Mouse (Mus musculus) neutrophil, adult 5-6 weeks (primary cell): Measurements from ENCODE around the gene Pctp. TPM values are rescaled to one million over a fixed set of nuclear protein-coding genes. Genes with fewer than 3 reads are reported as not detected.

Source experiments
- ATAC-seq: fragments of 151-379, 151-347 bp; 2 replicates; pipeline ENCODE4 v1.8.0; 2017; ENCODE audit warnings: mild to moderate bottlenecking, moderate TSS enrichment; ENCODE audit not compliant: insufficient number of reproducible peaks, poor library complexity, low FRiP score, severe bottlenecking; ENCODE audit errors: extremely low read depth
- total RNA-seq: library from RNA; stranded (forward); fragments of 200-1000 nt; gene quantifications from 2 replicates; pipeline ENCODE4 v1.2.3, GENCODE M21; 2017

Gene Pctp
- 13.0 and 15.1 TPM in 2 replicates for total RNA-seq

DNA sequence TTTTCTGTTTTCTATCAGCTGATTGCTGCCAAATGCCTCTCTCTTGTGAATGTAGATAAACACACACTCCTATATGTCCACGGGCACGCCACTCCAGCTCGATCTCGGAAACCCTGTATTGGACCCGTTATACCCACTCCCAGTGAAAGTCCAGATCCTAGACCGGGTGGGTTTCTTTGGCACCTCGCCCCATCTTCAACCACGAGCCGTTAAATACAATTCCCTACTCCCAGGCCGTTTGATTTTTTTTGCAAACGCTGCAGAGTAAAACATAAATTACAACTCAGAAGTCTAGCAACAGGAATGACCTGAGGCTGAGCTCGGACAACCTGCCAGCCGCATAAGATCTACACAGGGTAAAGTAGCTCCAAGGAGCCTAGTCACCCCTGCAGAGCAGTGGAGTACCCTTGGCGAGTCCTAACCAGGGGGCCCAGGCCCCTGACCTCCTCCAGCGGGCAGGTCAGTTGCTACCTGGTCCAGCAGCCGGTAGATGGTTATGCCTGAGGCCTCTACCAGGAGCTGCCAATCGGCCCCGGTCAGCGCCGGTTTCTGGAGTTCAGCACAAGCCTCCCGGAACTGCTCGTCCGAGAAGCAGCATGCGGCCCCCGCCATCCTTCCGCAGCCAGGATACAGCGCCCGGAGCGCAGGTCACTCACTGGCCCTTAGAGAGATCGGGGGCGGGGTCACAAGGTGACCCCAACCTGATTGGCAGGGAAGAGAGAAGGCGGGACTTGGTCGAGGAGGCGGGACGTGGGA lies at the start of gene Pctp:
Gene Pctp, minus strand, starts transcription at position 664 of the 756 bp plus-strand sequence.
- peak; percentile 97 for ATAC-seq

DNA sequence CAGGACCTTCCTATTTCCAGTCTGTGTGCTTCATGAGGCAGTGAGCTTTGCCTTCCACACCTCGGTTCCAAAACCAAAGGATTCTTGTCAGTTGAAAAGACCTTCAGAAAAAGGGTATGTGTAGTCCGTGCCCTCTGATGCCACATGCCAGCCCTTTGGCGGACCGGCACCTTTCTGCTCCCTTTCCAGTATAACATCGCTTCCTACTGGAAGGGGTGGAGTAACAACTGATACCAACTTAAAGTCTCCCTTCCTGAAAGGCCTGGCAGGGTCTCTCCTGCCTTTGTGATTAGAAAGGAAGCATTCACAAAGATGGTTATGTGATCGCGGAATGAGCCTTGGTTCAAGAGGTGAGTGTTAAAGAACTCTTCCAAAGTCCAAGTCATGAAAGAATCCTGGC lies 47.3 kb upstream of the Pctp start:
- ATAC-seq, result no peak

DNA sequence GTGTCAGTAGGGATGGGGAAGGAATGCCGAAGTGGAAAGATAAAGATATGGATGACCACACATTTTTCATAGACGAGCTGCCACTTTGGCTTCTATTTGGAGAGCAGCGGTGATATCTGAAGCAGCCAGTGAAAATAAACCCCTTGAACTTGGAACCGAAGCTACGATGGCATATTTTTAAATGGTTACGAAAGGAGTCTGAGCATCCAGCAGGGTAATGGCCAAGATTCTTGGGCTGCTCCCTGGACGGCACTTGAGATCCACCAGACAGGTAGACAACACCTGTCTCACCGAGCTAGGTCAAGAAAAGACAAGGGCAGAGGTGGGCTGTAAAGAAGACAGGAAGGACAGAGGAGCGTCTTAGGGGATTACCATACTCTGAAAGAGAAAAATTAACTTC lies 44.6 kb upstream of the Pctp start:
- ATAC-seq, result no peak

DNA sequence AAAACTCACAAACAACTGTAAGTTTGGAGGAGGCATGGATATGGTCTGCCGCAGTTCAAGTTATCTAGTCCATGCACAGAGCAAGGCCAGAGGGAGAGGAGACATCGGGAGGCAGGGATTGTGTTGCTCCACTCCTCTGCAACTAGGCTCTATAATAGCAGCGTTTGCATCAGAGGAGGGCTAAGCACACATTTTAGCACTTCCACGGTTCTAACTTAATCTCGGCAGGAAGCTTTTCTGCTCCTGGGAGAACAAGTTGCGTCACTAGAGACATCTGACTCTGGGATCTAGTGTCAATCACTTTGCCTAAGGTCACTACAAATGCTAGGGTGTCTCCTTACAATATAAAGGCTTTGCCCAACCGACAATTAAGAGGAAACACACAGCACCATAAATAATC lies 43.5 kb upstream of the Pctp start:
- ATAC-seq, result no peak

DNA sequence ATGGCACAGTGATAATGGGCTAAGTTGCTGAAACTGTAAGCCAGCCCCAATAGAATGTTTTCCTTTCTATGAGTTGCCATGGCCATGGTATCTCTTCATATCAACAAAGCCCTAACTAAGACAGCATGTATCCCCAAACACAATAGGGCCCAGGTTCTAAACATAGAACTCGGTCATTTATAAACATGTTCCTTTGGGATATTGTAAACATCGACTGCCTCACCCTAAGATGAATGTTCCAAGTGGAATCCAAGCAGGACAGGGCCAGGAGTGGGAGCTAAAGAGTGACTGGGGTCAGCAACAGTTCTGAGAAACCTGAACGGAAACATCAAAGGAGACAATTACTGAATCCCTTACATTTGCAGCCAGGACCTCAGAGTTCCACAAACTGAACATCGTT lies 41.8 kb upstream of the Pctp start:
- ATAC-seq, result no peak

DNA sequence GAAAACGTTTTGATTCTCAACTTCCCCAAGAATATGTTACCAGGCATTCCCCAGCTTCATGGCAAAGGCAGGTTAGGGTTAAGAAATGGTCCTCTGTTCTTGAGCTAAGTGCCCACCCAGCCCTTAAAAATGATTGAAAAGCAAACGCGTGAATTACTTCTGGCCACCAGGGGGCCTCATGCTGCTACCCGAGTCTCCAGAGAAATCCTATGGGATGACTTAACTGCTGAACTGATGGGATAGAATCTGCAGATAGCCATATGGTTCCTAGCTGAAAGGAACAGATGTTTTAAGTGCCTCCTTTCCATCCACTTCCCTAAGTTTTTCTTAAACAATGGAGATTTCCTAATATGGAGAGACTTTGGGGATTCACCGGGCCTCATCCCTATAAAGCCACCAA lies 35.3 kb upstream of the Pctp start:
- ATAC-seq, result no peak

DNA sequence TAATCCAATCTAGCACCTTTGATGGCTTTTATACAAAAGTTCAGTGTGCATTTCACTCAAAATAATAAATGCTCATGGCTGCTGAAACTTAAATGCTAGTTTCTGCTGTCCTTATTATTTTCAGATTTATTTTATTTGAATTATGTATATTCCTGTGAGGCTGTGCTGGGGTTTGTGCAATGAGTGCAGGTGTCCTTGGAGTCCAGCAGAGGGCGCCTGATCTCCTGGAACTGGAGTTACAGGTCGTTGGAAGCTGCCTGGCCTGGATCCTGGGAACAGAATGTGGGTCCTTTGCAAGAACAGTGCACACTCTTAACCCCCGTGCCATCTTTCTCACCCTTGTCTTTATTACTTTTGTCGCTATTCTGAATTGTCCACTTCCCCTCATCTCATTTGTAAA lies 33.7 kb upstream of the Pctp start:
- peak; percentile 58; the same call in 1 of the 2 replicates for ATAC-seq

DNA sequence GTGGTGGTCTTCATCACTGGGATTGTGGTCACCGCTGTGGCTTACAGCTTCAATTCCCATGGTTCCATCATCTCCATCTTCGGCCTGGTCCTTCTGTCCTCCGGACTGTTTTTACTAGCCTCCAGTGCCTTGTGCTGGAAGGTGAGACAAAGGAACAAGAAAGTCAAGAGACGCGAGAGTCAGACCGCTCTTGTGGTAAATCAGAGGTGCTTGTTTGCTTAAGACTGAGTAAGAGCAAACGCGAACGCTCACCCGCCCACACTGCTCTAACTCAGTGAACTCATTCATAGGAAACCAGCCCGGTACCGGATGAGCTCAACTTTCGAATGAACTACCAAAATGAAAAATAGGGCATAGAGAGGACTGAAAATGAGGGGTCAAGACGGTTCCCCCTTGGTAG lies 32.8 kb upstream of the Pctp start:
- ATAC-seq, result no peak

DNA sequence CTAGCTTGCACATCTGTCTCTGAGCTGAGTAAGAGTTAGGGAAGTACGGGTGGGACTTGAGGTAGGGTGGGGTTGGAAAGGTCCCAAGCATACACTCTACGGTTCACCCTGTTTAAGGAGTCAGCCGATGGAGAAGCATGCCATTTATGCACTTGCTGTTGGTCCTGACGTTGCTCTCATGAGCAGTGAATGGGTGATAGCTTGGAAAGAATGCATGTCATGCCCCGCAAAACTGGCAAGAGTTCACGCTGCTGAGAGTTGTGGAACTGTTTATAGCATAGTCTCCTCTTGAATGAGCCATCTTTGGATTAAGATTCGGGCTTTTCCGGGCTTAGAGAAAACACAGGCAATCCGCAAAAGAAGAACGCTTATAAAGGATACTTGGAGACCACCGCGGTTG lies 32.0 kb upstream of the Pctp start:
- ATAC-seq, result no peak

DNA sequence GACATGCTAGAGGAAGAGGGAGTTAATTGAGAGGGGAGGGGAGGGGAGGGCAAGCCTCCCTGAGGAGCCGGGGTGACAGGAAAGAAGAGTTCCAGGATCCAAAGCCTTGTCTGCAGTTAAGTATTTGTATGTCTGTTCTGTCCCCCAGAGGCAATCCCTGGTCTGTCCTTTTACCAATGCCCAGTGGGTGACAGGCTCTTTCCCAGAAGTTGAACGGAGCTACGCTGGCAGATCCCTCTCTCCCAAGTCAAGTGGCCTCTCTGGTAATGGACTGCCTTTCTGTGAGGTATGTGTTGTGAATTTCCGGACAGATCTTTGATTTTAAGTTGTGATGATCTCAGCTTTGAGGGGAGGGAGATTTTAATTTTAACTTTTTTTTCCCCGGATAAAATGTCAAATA lies 30.7 kb upstream of the Pctp start:
- no peak for ATAC-seq

DNA sequence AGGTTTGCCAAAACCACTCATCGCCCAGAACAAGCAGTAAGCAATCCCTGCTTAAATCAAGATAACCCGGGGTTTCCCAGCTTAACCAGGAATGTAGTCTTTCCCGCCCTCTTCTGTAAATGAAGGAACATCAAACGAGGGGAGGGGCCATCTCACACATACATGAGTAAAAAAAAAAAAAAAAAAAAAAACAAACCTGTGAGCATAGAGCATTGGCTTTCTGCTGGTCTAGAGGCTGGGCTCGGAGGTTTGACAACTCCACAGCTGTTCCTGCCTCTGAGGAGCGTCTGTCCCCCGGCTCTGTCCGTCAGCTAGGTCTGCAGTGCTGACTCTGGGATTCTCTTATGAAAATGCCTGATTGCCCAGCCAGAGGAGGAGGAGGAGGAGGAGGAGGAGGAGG lies 30.1 kb upstream of the Pctp start:
- ATAC-seq, result no peak

DNA sequence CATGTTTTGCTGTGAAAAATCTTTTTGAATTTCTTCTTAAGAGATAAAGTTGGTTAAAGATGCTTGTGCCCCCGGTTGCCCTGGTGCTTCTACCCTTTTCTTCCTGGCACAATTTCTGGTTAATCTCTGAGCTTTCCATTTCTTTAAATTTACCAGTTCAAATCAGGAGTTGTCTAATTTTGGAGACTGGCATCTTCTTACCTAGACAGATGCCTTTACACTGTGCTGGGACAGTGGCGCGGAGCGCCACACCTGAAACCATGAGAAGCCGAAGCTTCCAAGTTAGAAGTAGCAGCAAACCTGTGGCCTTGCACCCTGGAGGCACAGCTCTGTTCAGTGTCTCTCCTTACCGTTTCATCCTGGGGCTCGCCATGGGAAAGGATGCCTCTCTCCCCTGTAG lies 28.4 kb upstream of the Pctp start:
- ATAC-seq, result no peak

DNA sequence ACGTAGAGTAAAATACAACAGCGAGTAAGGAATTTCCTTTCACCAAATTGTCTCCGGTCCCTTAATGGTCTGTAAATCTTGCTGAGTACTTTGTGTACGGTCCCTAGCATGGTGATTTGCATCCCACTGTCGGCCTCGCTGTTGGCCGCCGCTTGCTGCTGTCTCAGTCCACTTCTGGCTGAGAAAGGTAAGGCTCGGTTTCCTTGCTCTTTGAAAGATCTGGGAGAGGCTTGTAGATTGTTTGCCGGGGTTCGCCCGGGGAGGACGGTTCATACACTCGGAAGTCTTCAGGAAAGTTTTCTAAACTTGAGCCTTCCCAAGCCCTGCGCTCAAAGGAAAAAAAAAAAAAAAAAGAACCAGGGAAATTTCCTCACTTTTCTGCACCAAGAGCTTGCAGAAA lies 27.9 kb upstream of the Pctp start:
- ATAC-seq, result peak; percentile 40; the same call in 1 of the 2 replicates

DNA sequence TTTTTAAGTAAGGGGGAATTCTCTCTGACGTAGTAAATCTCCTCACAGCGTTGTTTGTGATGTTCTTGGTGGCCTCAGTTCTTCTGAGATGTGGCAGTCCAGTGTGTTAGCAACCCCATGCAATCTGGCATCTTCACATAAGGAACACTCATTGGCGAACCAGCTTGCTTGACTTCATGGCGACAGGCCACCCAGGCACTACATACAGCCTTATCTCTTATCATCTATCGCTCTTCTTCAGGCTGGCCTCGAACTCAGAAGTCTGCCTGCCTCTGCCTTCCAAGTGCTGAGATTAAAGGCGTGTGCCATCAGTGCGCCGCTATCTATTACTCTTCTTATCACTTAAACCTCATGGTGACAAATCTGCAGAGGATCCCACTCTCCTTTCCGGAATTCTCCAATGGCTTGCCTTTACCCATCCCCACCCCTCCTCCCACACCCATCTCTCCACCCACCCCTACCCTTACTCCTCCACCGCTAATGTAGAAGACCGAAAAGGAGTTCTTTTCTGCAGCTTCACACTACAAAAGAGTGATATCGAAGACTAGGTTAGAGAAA lies 27.2 kb upstream of the Pctp start, which contains the start of gene Tmem100:
Gene Tmem100, plus strand, starts transcription at position 508 of the 558 bp plus-strand sequence.
- 0 out of 2 replicates have a peak, but pooled peaks have one; percentile 4 for ATAC-seq

DNA sequence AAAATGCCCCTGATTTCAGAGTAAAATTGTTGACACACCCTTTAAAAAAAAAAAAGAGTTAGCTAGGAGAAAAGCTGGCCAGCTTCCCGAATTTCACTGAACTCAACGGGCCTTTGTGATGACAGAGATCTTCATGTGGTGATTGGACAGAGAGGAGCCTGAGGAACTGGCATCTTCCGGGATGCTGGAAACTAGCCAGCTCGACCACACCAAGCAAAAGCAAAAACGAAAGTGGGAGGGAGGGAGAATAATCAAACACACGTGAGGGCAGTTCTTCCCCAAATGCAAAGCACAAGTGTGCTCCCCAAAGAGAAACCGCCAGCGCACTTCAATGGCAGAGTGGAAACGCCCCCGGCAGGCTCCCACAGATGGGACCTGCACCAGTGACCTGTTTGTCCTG lies 26.7 kb upstream of the Pctp start:
- ATAC-seq, result peak; percentile 61; the same call in 1 of the 2 replicates

DNA sequence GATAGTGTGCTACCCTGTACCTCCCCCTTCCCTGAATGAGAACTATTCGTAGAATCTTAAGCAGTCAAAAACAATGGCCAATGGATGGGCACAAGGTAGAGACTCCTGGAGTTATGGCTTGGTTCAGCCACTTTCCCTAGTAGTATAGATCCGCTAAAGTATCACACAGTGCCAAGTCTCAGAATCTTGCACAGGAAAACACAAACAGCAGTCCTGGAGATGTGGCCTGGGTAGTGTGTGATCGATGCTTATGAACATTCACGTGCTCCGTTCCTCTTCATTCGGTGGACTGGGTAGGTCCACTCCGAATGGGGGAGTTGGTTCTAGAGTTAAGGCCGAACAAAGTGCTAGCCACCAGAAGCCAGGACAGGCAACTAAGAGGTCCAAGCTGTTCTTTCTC lies 26.1 kb upstream of the Pctp start:
- ATAC-seq, result no peak

DNA sequence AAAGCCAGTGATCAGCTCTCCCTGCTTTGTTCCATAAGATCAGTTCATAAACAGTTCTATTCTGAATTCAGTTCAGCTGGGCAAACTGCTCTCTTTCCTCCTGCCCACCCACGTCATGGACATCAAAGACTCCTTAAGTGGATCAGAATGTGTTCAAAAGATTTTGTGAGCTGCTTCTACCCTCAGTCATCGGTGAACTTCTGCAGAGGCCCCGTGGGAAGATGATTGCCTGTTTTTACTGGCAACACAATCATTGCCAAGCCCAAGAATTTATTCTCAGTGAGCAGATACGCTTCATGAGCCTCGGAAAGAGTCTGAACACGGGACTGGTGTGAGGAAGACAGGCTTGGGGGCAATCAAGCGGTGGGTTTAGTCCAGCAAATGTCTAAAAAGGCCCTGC lies 24.5 kb upstream of the Pctp start:
- no peak for ATAC-seq

DNA sequence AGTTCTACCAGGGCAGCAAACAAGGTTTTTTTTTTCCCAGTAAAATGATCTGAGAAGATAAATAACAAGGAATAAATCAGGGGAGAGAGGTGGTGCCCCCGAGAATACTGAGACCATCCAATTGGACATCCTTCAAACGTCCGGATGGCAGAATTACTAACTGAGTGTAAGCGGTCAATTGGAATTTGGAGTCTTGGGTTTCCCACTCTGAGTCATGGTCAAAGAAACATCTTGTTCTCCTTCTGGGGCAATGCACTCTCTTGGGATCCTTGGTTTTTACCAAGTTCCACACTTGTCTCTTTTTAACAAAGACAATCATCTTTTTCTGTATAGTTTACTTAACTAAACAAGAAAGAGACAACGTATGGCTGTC lies 24.1 kb upstream of the Pctp start:
- ATAC-seq, result no peak

DNA sequence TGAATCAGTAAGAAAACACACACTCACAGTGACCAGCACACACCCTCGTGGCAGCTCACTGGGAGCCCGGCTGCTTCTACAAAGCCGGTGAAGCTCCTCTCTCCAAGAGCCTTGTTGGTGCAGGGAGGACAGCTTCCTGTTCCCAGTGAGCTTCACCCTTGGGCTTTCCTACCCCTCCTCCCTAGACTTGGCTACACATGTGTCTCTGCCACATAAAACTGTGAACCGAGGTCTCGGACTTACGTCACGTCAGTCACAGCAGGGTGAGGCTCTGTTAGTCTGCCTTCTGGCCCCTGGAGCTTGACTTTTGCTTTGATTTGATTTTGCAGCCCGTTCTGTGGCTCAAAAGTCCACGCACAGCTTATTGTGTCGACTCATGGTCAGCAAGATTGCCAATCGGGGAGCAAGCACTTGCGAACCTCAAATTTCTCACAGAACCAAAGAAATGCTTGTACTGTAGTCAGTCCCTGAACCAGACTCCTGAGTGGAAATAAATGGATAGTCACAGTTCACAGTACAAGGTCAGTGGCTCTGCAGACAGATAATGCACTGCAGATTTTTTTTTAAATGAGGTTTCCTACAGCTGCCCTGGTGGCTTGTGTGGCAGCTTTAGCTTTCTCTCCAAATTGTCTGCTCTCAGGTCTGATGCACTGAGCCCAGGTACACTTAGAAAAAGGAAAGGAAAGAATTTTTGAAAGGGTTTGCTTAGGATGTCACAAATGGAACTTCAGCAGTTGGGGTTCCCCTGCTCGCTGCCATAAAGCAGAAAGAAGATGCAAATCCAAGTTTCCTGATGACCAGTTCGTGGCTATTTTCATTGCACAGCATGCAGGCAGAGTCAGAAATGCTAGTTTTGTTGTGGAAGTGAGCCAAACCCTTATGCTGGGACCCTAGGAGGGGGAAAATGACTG lies 23.5 kb upstream of the Pctp start:
- ATAC-seq, result no peak

DNA sequence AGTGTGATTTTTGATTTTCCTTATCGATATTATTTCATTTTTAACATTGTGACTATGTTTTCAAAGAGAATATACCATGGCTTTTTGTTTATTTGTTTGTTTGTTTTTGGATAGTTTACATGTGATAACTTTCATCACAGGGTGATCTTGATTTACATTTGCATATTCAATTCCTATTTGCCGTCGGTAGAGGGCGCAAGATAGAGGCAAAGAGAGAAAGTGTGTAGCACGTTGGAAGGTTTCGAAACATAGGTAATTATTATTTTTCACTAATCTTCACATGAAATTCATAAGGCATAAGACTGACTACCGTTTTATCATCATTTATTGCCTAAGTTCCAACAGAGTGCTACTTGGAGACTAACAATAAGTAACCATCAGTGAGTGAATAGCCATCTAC lies 16.5 kb upstream of the Pctp start:
- peak; percentile 84 for ATAC-seq
